Mouse (Mus musculus) neural tube, embryonic 15.5 days (tissue): ENCODE data around the gene Clic5. TPM values are rescaled to one million over a fixed set of nuclear protein-coding genes. Genes with fewer than 3 reads are reported as not detected.

ENCODE experiments used
- ATAC-seq: fragments of 200-750 bp; cut with Nextera tagmentation; 2 replicates; pipeline ENCODE4 v1.8.0; 2017; ENCODE audit warnings: mild to moderate bottlenecking, moderate TSS enrichment, moderate library complexity; ENCODE audit not compliant: low FRiP score
- H3K27ac ChIP-seq: fragments of 300-500 bp; sonication (generic); replicated peaks from 2 replicates; pipeline ENCODE4 v1.5.1; 2015; ENCODE audit warnings: mild to moderate bottlenecking, inconsistent platforms
- H3K27me3 ChIP-seq: fragments of 300-500 bp; sonication (generic); replicated peaks from 2 replicates; pipeline ENCODE4 v1.6.1; 2015; ENCODE audit warnings: inconsistent platforms
- H3K36me3 ChIP-seq: fragments of 300-500 bp; sonication (generic); 2 replicates; pipeline ENCODE4 v1.6.1; 2015; ENCODE audit warnings: inconsistent platforms
- H3K4me1 ChIP-seq: fragments of 300-500 bp; sonication (generic); 2 replicates; pipeline ENCODE4 v1.6.1; 2015; ENCODE audit warnings: inconsistent platforms
- H3K4me2 ChIP-seq: fragments of 300-500 bp; sonication (generic); 2 replicates; pipeline ENCODE4 v1.6.1; 2015; ENCODE audit warnings: inconsistent platforms, mild to moderate bottlenecking, moderate library complexity
- H3K4me3 ChIP-seq: fragments of 300-500 bp; sonication (generic); replicated peaks from 2 replicates; pipeline ENCODE4 v1.5.1; 2015; ENCODE audit warnings: mild to moderate bottlenecking, inconsistent platforms
- H3K9ac ChIP-seq: fragments of 300-500 bp; sonication (generic); replicated peaks from 2 replicates; pipeline ENCODE4 v1.6.1; 2015; ENCODE audit warnings: mild to moderate bottlenecking, inconsistent platforms
- H3K9me3 ChIP-seq: fragments of 300-500 bp; sonication (generic); replicated peaks from 2 replicates; pipeline ENCODE4 v1.6.1; 2016; ENCODE audit warnings: inconsistent platforms
- WGBS: fragments of 180-500 bp; shearing (Covaris S2); methylation state at CpG from one replicate; pipeline ENCODE4 v1.1.7; 2015; ENCODE audit warnings: mixed read lengths; 5-methylcytosine and 5-hydroxymethylcytosine counted together
- polyA plus RNA-seq: library from polyadenylated mRNA; unstranded; fragments of >200 nt; fragmentation: Nextera tagmentation; extraction: Ambion mirVana; gene quantifications from 2 replicates; pipeline ENCODE4 v1.2.1, GENCODE M21; 2015

The Clic5 gene
- polyA plus RNA-seq, 1 experiment from 2014 or later, result 0.35 TPM

DNA sequence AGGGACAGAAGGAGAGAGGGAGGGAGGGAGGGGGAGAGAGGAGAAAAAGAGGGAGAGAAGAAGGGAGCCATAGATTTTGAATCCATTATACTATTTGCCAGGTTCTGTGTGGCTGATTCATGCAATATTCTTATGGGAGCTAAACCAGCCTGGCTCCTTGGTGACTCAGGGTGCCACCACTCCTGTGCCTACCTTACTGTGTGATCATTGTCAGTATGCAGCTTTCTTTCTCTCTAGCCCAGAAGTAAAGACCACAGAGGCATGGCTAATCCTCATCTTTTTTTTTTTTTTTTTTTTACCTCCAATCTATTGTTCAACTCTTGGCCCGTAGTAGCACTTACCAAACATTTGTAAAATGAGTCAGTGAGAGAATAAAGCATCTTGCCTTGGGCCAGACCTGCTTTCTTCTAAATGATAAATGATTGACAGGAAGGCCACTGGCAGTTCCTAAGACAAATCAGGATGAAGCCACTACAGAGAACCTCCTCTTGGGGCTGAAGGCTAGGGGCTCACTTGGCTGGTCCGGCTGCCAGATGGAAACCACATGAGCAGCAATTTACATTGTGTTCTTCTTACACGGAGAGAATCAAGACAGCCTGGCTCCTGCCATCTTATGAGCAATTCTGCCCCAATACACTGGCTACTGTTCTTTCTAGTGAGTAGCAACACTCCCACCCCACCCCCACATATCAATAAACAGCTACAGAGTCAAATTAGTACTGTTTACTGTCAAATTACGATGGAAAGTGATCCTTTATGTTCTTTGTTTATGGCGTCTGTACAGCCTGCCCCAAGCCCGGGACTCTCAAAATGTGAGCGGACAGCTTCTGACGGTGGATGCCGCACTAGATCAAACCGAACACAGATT lies 139.1 kb downstream of the Clic5 start:
- H3K4me2 ChIP-seq, result peak overlapping the region; percentile 17

DNA sequence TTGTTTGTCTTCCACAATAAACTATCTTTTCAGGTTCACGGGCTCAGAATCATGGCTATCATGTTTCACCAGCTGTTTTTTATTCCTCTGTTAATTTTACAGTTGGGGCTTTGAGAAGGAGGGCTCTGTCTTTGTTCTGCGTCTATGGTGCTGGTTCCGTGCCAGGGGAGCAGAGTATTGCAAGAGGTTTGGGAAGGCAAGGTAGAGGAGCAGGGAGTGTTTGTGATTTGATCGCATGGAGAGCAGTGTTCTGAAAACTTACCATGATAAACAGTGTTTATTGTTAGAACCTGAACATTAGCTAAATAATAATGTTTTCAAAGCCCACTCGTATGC lies 139.7 kb downstream of the Clic5 start:
- H3K4me3 ChIP-seq, result no peak overlapping the region
- H3K4me1 ChIP-seq, result no peaks in the 10 kb centered on the region
- no peak overlapping the region for H3K27ac ChIP-seq
- no peak for ATAC-seq
- H3K9me3 ChIP-seq, result no peaks in the 10 kb centered on the region
- no peak overlapping the region for H3K9ac ChIP-seq
- peak overlapping the region; percentile 17 for H3K4me2 ChIP-seq
- H3K36me3 ChIP-seq, result no peaks in the 10 kb centered on the region
- WGBS, result 61% methylated on average over 5 of the region's 5 CpGs
- H3K27me3 ChIP-seq, result no peaks in the 10 kb centered on the region

More for the DNA sequence above, 139.1 kb downstream of the Clic5 start:
- H3K27ac ChIP-seq, result no peak overlapping the region
- WGBS, result 30% methylated on average over 10 of the region's 10 CpGs
- H3K9ac ChIP-seq, result no peak overlapping the region
- no peaks in the 10 kb centered on the region for H3K4me1 ChIP-seq
- H3K9me3 ChIP-seq, result no peaks in the 10 kb centered on the region
- ATAC-seq, result no peak
- no peaks in the 10 kb centered on the region for H3K36me3 ChIP-seq
- H3K4me3 ChIP-seq, result no peak overlapping the region
- no peaks in the 10 kb centered on the region for H3K27me3 ChIP-seq

Other genes starting within 250 kb of the Clic5 start
- 107 and 114 TPM in 2 replicates for gene Enpp5, start 109.8 kb upstream of the Clic5 start, polyA plus RNA-seq
- 6.1 and 9.8 TPM in 2 replicates for gene Enpp4, start 82.8 kb upstream of the Clic5 start, polyA plus RNA-seq